Mouse (Mus musculus): ENCODE measurements around the gene Ncoa3.

DNA sequence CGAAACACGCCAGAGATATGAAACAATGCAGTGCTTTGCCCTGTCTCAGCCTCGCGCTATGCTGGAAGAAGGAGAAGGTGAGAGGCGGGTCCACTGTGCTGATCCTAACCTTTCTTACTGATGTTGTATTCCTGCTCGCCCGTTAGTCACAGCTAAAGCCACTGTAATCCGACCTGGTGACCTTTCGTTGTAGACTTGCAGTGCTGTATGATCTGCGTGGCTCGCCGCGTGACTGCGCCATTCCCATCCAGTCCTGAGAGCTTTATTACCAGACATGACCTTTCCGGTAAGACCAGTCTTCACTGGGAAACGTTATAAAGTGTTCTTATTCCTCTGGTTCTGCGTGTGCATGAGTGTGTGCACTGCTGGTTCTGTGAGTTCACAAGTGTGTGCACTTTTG lies 59.0 kb downstream of the Ncoa3 start:
- no peak for TF ChIP-seq CTCF (IDR thresholded peaks at IDR 0.05; ENCODE audit: low read depth, low read length)
- TF ChIP-seq POLR2A (IDR thresholded peaks at IDR 0.05; ENCODE audit: insufficient read depth, low read length) = no peak
- no peak for TF ChIP-seq EP300 (IDR thresholded peaks at IDR 0.05; ENCODE audit: insufficient read depth, low read depth, low read length)

All from ES-Bruce4 (cell line).